Mouse (Mus musculus): ENCODE measurements around the gene Irf5.

DNA sequence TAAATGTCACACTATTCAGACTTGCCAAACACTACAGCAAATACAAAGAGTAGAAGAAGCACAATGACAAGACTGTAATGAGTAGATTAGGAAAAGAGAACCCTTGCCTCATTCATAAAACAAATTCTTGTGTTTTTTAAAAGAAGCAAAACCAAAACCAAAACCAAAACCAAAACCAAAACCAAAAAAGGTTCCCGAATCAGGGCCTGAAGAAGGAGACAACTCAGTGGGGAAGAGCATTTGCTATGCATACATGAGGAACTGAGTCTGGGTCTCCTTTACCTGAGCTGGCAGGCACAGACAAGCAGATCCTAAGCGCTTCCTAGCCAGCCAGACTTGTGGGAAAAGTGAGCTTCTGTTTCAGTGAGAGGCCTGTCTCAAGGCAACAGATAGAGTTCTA lies 30.7 kb downstream of the Irf5 start:
- TF ChIP-seq CTCF (IDR thresholded peaks at IDR 0.05; ENCODE audit: insufficient read depth, low read depth, low read length) (no peak), POLR2A (IDR thresholded peaks at IDR 0.05; ENCODE audit: insufficient read depth, low read depth, low read length) (no peak)

Data from olfactory bulb, adult 2 months (tissue).